Mouse (Mus musculus): ENCODE data around the gene Mut.

DNA sequence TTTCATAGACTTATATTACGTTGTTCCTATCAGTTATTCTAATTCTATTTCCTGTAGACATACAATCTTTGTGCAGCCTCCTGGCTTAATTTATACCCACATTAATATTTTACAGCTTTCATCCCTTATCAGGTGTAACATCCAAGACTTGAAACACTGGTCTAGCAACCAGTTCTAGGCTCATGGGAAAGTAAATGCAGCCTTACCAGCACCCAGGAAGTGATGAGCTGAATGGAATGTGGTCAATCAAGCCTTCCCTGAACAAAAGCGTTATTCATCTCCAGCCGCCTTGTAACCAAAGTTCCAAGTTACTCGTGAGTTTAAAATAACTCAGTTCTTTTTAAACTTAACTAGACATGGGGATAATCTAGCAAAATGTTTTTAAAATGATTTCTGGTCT is 49.3 kb upstream of the Mut start:
- no peak for TF ChIP-seq CTCF (conservative IDR thresholded peaks at IDR 0.05; ENCODE audit: low read length)
- TF ChIP-seq NANOG (IDR thresholded peaks at IDR 0.05; ENCODE audit: borderline replicate concordance, low read length), result no peak
- no peak for TF ChIP-seq POU5F1 (IDR thresholded peaks at IDR 0.05; ENCODE audit: borderline replicate concordance, low read length)
